Mouse (Mus musculus) lung, embryonic 15.5 days (tissue): Measurements from ENCODE around the gene R3hcc1l. TPM values are rescaled to one million over a fixed set of nuclear protein-coding genes. Genes with fewer than 3 reads are reported as not detected.

Experiments used
- ATAC-seq: fragments of 200-750 bp; cut with Nextera tagmentation; 2 replicates; pipeline ENCODE4 v1.8.0; 2017; ENCODE audit warnings: moderate number of reproducible peaks, borderline replicate concordance; ENCODE audit not compliant: low FRiP score, low TSS enrichment; ENCODE audit errors: extremely low read depth
- H3K27ac ChIP-seq: fragments of 300-500 bp; sonication (generic); 2 replicates; pipeline ENCODE4 v1.5.1; 2015; ENCODE audit warnings: moderate library complexity, mild to moderate bottlenecking, inconsistent platforms
- H3K27me3 ChIP-seq: fragments of 300-500 bp; sonication (generic); 2 replicates; pipeline ENCODE4 v1.6.1; 2015; ENCODE audit warnings: inconsistent platforms
- H3K36me3 ChIP-seq: fragments of 300-500 bp; sonication (generic); 2 replicates; pipeline ENCODE4 v1.6.1; 2015; ENCODE audit warnings: inconsistent platforms
- H3K4me1 ChIP-seq: fragments of 300-500 bp; sonication (generic); 2 replicates; pipeline ENCODE4 v1.6.1; 2015; ENCODE audit warnings: inconsistent platforms
- H3K4me2 ChIP-seq: fragments of 300-500 bp; sonication (generic); 2 replicates; pipeline ENCODE4 v1.6.1; 2015; ENCODE audit warnings: inconsistent platforms, mild to moderate bottlenecking, moderate library complexity
- H3K4me3 ChIP-seq: fragments of 300-500 bp; sonication (generic); 2 replicates; pipeline ENCODE4 v1.5.1; 2015; ENCODE audit warnings: mild to moderate bottlenecking, inconsistent platforms
- H3K9ac ChIP-seq: fragments of 300-500 bp; sonication (generic); 2 replicates; pipeline ENCODE4 v1.6.1; 2015; ENCODE audit warnings: inconsistent platforms
- H3K9me3 ChIP-seq: fragments of 300-500 bp; sonication (generic); 2 replicates; pipeline ENCODE4 v1.6.1; 2016; ENCODE audit warnings: inconsistent platforms
- WGBS: fragments of 180-500 bp; shearing (Covaris S2); methylation state at CpG from one replicate; pipeline ENCODE4 v1.1.7; 2015; 5-methylcytosine and 5-hydroxymethylcytosine counted together
- polyA plus RNA-seq: library from polyadenylated mRNA; unstranded; fragments of >200 nt; fragmentation: Nextera tagmentation; extraction: Ambion mirVana; gene quantifications from 2 replicates; pipeline ENCODE4 v1.2.1, GENCODE M21; 2015

The R3hcc1l gene
- polyA plus RNA-seq = 19.9 and 23.3 TPM in 2 replicates

GRCm38 (mm10) chr19:42518620-42519310 is at the start of gene R3hcc1l:
TSS of gene R3hcc1l (plus strand) at chr19:42518759.
- H3K27ac ChIP-seq = peak within 1 kb of the TSS; percentile 69
- peak; percentile 96 for ATAC-seq
- H3K4me1 ChIP-seq = peaks cover 12% of the 10 kb centered on the region
- H3K36me3 ChIP-seq = no peaks in the 10 kb centered on the region
- H3K4me2 ChIP-seq = peak within 1 kb of the TSS; percentile 64
- no peaks in the 10 kb centered on the region for H3K9me3 ChIP-seq
- H3K27me3 ChIP-seq = no peaks in the 10 kb centered on the region
- WGBS = under 1% methylated on average over 59 of the region's 59 CpGs
- peak within 1 kb of the TSS; percentile 81 for H3K9ac ChIP-seq
- H3K4me3 ChIP-seq = peak within 1 kb of the TSS; percentile 82

DNA sequence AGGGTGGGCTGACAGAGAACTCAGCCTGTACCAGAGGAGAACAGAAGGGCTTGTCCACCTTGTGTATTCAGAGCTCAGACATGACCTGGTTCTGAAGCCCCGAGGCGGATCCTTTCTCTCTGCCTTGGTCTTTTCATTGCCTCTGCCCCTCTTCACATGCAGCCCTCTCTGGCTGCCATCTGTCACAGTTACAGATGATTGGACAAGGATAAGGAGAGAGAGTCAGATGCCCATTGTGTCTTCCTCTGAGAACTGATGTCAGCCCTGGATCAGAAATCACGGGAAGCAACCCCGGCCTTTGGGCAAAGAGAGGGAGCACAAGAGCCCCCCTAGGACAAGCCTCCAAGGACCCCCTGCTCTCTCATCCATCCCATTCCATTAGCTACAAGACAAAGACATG is 47.0 kb upstream of the R3hcc1l start:
- H3K27me3 ChIP-seq = no peaks in the 10 kb centered on the region
- H3K9ac ChIP-seq = no peak overlapping the region
- no peaks in the 10 kb centered on the region for H3K9me3 ChIP-seq
- no peak overlapping the region for H3K4me2 ChIP-seq
- 89% methylated on average over 4 of the region's 4 CpGs for WGBS
- H3K36me3 ChIP-seq = no peaks in the 10 kb centered on the region
- H3K4me3 ChIP-seq = no peak overlapping the region
- no peak for ATAC-seq
- no peaks in the 10 kb centered on the region for H3K4me1 ChIP-seq
- H3K27ac ChIP-seq = no peak overlapping the region

DNA sequence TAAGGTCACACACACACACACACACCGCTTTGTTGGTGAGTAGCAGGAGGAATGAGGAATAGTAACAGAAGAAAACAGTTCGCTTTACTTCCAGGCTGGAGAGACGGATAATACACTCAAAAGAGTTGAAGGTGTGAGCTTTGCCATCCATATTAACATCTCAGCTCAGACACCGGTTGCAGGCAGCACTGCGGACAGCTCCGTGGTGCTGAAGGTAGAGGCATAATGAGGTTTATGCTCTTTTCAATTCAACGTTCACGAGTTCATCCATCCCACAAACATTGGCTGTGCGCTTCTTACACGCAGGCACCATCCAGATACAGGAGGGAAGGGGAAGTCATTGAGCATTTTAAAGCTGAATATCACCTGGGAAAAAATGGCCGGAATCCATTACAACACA is 45.7 kb upstream of the R3hcc1l start:
- Histone ChIP-seq H3K27ac (no peak overlapping the region), H3K27me3 (no peaks in the 10 kb centered on the region; the same call in 1 of the 2 replicates), H3K9me3 (no peaks in the 10 kb centered on the region), H3K4me1 (no peaks in the 10 kb centered on the region), H3K9ac (no peak overlapping the region), H3K4me2 (no peak overlapping the region), H3K36me3 (no peaks in the 10 kb centered on the region), H3K4me3 (no peak overlapping the region)
- WGBS = 26% methylated on average over 11 of the region's 11 CpGs
- ATAC-seq = no peak

- Histone ChIP-seq H3K4me2 (no peak overlapping the region), H3K4me1 (no peaks in the 10 kb centered on the region), H3K9ac (no peak overlapping the region), H3K9me3 (no peaks in the 10 kb centered on the region), H3K27ac (no peak overlapping the region), H3K4me3 (no peak overlapping the region), H3K27me3 (no peaks in the 10 kb centered on the region; the same call in 1 of the 2 replicates), H3K36me3 (no peaks in the 10 kb centered on the region)
- ATAC-seq = no peak
- 64% methylated on average over 5 of the region's 5 CpGs for WGBS
Observed at GRCm38 (mm10) chr19:42477769-42478168, 40.8 kb upstream of the R3hcc1l start.

DNA sequence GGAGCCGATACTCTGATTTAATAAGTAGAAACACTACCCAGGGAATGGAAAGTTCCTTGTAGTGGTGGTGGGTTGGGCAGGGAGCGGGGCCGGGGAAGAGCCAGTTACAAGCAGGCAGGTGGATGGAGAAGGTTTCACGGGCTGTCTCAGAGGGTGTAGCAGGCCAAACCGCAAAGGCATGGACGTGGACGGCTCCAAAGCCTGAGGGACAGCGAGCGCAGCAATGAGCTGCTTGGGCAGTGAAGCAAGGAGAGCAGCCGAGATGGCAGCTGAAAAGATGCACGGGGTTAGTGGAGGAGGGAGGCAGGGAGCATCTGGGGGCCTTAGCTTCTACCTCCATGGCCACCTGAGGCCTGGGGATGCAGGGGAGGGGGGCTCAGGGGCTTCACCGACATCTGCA is 40.3 kb upstream of the R3hcc1l start:
- no peak for ATAC-seq
- Histone ChIP-seq H3K27ac (no peak overlapping the region), H3K9me3 (no peaks in the 10 kb centered on the region), H3K4me3 (no peak overlapping the region), H3K9ac (no peak overlapping the region), H3K4me1 (no peaks in the 10 kb centered on the region), H3K4me2 (no peak overlapping the region), H3K36me3 (no peaks in the 10 kb centered on the region), H3K27me3 (no peaks in the 10 kb centered on the region; the same call in 1 of the 2 replicates)
- 50% methylated on average over 12 of the region's 12 CpGs for WGBS

- H3K4me3 ChIP-seq = no peak overlapping the region
- H3K4me1 ChIP-seq = no peaks in the 10 kb centered on the region
- no peaks in the 10 kb centered on the region for H3K36me3 ChIP-seq
- ATAC-seq = no peak
- no peak overlapping the region for H3K9ac ChIP-seq
- H3K4me2 ChIP-seq = no peak overlapping the region
- WGBS = 29% methylated on average over 7 of the region's 7 CpGs
- no peaks in the 10 kb centered on the region for H3K9me3 ChIP-seq
- H3K27ac ChIP-seq = no peak overlapping the region
- H3K27me3 ChIP-seq = no peaks in the 10 kb centered on the region
Observed at GRCm38 (mm10) chr19:42485443-42485842, 33.1 kb upstream of the R3hcc1l start.

GRCm38 (mm10) chr19:42487261-42487660 is 31.3 kb upstream of the R3hcc1l start:
- no peak overlapping the region for H3K4me2 ChIP-seq
- no peaks in the 10 kb centered on the region for H3K4me1 ChIP-seq
- no peak for ATAC-seq
- H3K36me3 ChIP-seq = no peaks in the 10 kb centered on the region
- WGBS = 71% methylated on average over 3 of the region's 3 CpGs
- no peak overlapping the region for H3K27ac ChIP-seq
- no peaks in the 10 kb centered on the region for H3K27me3 ChIP-seq
- H3K9ac ChIP-seq = no peak overlapping the region
- no peaks in the 10 kb centered on the region for H3K9me3 ChIP-seq
- no peak overlapping the region for H3K4me3 ChIP-seq

- H3K27ac ChIP-seq = no peak overlapping the region
- no peak for ATAC-seq
- WGBS = 43% methylated on average over 5 of the region's 5 CpGs
Observed at GRCm38 (mm10) chr19:42493257-42493917, 25.2 kb upstream of the R3hcc1l start.

GRCm38 (mm10) chr19:42504156-42504555 is 14.4 kb upstream of the R3hcc1l start:
- H3K27ac ChIP-seq = no peak overlapping the region
- no peak overlapping the region for H3K4me2 ChIP-seq
- H3K4me1 ChIP-seq = no peaks in the 10 kb centered on the region
- no peak overlapping the region for H3K9ac ChIP-seq
- no peaks in the 10 kb centered on the region for H3K27me3 ChIP-seq
- no peaks in the 10 kb centered on the region for H3K9me3 ChIP-seq
- WGBS = 48% methylated on average over 3 of the region's 3 CpGs
- ATAC-seq = no peak
- H3K4me3 ChIP-seq = no peak overlapping the region
- H3K36me3 ChIP-seq = no peaks in the 10 kb centered on the region

More at GRCm38 (mm10) chr19:42493257-42493917, 25.2 kb upstream of the R3hcc1l start:
- Histone ChIP-seq H3K4me1 (no peaks in the 10 kb centered on the region), H3K36me3 (no peaks in the 10 kb centered on the region), H3K9ac (no peak overlapping the region), H3K4me2 (no peak overlapping the region), H3K4me3 (no peak overlapping the region), H3K9me3 (no peaks in the 10 kb centered on the region), H3K27me3 (no peaks in the 10 kb centered on the region)

- no peak for ATAC-seq
- Histone ChIP-seq H3K4me1 (peaks cover 5% of the 10 kb centered on the region; the same call in 1 of the 2 replicates), H3K9ac (no peak overlapping the region), H3K4me2 (no peak overlapping the region), H3K4me3 (no peak overlapping the region), H3K9me3 (no peaks in the 10 kb centered on the region), H3K27ac (no peak overlapping the region), H3K27me3 (no peaks in the 10 kb centered on the region; the same call in 1 of the 2 replicates), H3K36me3 (no peaks in the 10 kb centered on the region)
- WGBS = 83% methylated on average over 9 of the region's 9 CpGs
Observed at GRCm38 (mm10) chr19:42509625-42510024, 8.9 kb upstream of the R3hcc1l start.

DNA sequence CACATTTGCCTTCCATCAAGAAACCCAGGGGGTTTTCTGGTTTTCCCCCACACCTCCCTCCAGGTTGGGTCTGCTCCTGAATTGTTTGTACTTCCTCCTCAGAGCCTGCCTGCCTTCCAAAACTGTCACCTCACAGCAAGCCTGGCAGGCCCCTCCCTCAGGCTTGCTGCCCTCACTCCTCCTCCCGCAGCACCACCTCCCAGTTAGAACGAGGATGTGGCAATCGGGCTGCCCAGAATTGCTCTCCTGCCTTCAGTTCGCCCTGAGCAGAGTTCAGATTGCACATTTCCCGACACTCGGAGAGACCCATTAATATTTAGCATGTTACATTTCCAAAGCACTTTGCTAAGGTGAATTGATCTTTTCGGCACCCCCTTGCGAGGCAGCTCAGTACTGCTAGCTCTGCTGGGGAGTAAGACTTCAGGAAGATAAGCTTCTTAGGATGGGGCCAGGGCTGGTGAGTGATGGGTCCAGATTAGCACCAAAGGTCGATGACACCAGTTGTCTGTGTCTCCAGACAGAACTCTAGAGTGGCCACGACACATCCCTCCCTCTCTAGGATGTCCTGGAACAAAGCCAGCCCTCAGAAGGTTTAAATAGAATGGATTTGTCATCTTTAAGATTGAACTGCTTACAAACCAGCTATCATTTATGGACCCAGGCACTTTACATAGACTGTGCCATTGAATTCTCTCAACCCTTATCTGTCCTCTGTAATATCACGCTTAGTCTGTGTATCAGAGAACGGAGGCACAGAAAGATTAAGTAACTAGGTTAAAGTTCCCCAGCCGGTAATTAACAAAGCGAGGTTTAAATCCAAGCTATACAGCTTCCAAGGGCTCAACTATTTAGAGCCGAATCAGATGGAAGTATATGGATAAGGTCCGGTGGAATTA is 8.0 kb upstream of the R3hcc1l start:
- no peaks in the 10 kb centered on the region for H3K9me3 ChIP-seq
- WGBS = 29% methylated on average over 16 of the region's 16 CpGs
- peaks cover 5% of the 10 kb centered on the region; the same call in 1 of the 2 replicates for H3K4me1 ChIP-seq
- H3K4me3 ChIP-seq = no peak overlapping the region
- H3K27me3 ChIP-seq = no peaks in the 10 kb centered on the region; the same call in 1 of the 2 replicates
- H3K9ac ChIP-seq = no peak overlapping the region
- no peak overlapping the region for H3K27ac ChIP-seq
- no peak overlapping the region for H3K4me2 ChIP-seq
- no peak for ATAC-seq
- H3K36me3 ChIP-seq = no peaks in the 10 kb centered on the region
